Mouse (Mus musculus): ENCODE data around the gene Zfp710.
"Not testable (repeated sequence)": the region's sequence is repeated elsewhere in the genome, so short reads cannot be mapped to it uniquely, and the experiment has no call there.

The Zfp710 gene

GRCm38 (mm10) chr7:80024521-80025390 lies at the start of gene Zfp710:
Zfp710 (plus strand) TSS chr7:80024814.
- no peak for DNase-seq (ENCODE audit: low read depth, low spot score)

DNA sequence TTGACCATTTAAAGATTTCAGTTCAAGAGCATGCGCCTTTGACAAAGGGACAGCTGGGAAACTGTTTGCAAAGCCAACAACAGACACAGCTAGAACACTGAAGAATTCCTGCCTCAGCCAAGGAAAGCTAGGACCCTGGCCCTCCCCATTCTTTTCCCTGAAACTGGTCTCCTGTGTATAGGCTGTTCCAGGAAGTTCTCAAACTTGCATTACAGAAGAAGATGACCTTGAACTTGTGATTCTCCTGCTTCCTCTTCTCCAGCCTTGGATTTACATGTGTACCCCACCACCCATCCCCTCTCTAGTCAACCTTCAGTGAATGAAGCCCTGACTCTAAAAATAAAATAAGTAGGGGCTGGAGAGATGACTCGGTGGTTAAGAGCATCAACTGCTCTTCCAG lies 49.3 kb upstream of the Zfp710 start:
- DNase-seq (ENCODE audit: low read depth, low spot score) = no peak

GRCm38 (mm10) chr7:79986717-79987116 lies 37.9 kb upstream of the Zfp710 start:
- no peak for DNase-seq (ENCODE audit: low read depth, low spot score)

GRCm38 (mm10) chr7:79987745-79988144 lies 36.9 kb upstream of the Zfp710 start:
- DNase-seq (ENCODE audit: low read depth, low spot score) = no peak

- not testable (repeated sequence) for DNase-seq (ENCODE audit: low read depth, low spot score)
These were observed 36.1 kb upstream of the Zfp710 start for GRCm38 (mm10) chr7:79988466-79988865.

GRCm38 (mm10) chr7:79994476-79994875 lies 30.1 kb upstream of the Zfp710 start:
- DNase-seq (ENCODE audit: low read depth, low spot score) = peak; percentile 38

GRCm38 (mm10) chr7:79997761-79998160 lies 26.9 kb upstream of the Zfp710 start:
- DNase-seq (ENCODE audit: low read depth, low spot score) = no peak

- no peak for DNase-seq (ENCODE audit: low read depth, low spot score)
These were observed 22.1 kb upstream of the Zfp710 start for GRCm38 (mm10) chr7:80002353-80003055.

- no peak for DNase-seq (ENCODE audit: low read depth, low spot score)
These were observed 19.6 kb upstream of the Zfp710 start for GRCm38 (mm10) chr7:80004776-80005554.

GRCm38 (mm10) chr7:80010680-80011079 lies 13.9 kb upstream of the Zfp710 start:
- DNase-seq (ENCODE audit: low read depth, low spot score) = no peak

- DNase-seq (ENCODE audit: low read depth, low spot score) = no peak
These were observed 13.1 kb upstream of the Zfp710 start for GRCm38 (mm10) chr7:80011470-80011869.

GRCm38 (mm10) chr7:80013884-80014550 lies 10.6 kb upstream of the Zfp710 start:
- no peak for DNase-seq (ENCODE audit: low read depth, low spot score)

- DNase-seq (ENCODE audit: low read depth, low spot score) = no peak
These were observed 9.5 kb upstream of the Zfp710 start for GRCm38 (mm10) chr7:80014826-80015755.

DNA sequence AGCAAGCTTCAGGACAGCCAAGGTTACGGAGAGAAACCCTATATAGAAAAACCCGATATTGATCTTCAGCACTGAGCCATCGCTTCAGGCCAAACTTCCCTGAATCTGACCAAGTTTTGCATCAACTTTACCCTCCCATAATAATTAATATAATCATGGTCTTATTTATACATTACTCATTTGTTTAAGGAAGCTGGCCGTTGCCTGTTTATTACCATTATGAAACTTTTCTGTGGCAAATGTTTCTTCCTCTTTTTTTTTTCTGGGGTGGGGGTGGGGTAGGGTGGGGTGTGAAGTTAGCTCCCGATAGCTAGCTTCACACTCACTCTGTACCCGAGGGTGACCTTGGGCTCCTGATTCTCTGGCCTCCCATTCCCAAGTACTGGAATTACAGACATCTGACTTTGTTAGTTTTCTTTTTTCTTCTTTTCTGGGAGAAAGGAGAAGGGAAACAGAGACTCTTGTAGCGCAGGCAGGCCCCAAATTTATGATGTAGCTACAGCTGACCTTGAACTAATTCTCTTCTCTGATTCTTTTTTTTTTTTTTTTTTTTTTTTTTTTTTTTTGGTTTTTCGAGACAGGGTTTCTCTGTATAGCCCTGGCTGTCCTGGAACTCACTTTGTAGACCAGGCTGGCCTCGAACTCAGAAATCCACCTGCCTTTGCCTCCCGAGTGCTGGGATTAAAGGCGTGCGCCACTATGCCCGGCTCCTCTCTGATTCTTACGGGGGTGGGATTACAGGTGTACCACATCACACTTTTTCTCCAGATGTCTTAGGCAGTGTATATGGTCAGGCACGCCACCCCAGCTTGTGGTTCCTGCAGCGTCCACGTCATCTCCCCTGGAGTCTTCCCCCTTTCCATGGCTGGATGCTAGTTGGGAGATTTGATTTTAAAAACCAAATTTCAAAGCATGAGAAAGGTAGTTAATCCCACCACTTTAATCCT lies 5.8 kb upstream of the Zfp710 start:
- no peak for DNase-seq (ENCODE audit: low read depth, low spot score)

- DNase-seq (ENCODE audit: low read depth, low spot score) = no peak
These were observed 786 bp upstream of the Zfp710 start for GRCm38 (mm10) chr7:80023621-80024435.

GRCm38 (mm10) chr7:80025391-80026117 lies 940 bp downstream of the Zfp710 start:
- DNase-seq (ENCODE audit: low read depth, low spot score) = no peak

DNA sequence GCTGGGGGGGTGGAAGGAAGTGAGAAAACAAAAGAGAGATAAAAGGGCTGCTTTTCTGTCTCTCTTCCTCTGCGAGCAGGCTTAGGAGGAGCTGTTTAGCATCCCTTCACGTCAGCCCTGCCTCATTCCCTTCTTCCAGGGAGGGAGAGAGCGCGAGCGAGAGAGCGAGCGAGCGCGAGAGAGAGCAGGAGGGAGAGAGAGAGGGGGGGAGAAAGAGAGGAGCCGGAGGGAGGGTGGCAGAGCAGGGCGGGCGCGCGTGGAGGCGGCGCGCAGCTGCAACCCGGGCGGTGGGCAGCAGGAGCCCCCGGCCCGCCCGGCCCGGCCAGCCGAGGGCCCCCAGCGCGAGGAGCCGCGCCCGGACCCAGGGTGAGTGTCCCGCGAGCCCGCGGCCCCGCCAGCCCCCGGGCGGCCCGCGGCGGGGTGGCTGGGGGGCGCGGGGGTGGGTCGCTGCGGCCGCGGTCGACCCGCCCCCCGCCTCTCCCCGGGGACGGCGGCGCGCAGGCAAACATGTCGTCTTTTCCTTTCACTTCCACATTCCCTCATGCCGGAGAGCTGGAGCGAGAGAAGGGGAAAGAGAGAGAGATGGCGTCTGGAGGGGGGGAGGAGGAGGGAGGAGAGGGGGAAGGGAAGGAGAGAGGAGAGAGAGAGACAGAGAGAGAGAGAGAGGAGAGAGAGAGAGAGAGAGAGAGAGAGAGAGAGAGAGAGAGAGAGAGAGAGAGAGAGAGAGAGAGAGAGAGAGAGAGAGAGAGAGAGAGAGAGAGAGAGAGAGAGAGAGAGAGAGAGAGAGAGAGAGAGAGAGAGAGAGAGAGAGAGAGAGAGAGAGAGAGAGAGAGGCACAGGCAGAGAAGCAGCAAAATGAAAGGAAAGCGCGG lies 1.7 kb downstream of the Zfp710 start:
- no peak for DNase-seq (ENCODE audit: low read depth, low spot score)
